Mouse (Mus musculus): ENCODE measurements around the gene Supt6. TPM values are rescaled to one million over a fixed set of nuclear protein-coding genes. Genes with fewer than 3 reads are reported as not detected.
A peak's percentile ranks its signal among the peaks of the same experiment; 100 is the strongest.

The Supt6 gene
- total and polyA plus RNA-seq, 3 experiments = 39.6 to 93.2 (median 59.8) TPM

GRCm38 (mm10) chr11:78245261-78245626 is 543 bp downstream of the Supt6 start:
- Histone ChIP-seq H3K4me1 (ENCODE audit: control insufficient read depth in 1 of 2, insufficient read depth in 2 of 2, low read length in 2 of 2) (peaks cover 14 to 18% of the 10 kb centered on the region in 2 experiments), H3K27me3 (ENCODE audit: control insufficient read depth in 1 of 2, insufficient read depth in 2 of 2, low read length in 2 of 2) (no peaks in the 10 kb centered on the region), H3K27ac (ENCODE audit: control insufficient read depth, low read depth, low read length) (peak overlapping the region; percentile 44), H3K9me3 (replicated peaks; ENCODE audit: insufficient read depth, low read length) (no peaks in the 10 kb centered on the region), H3K4me3 (ENCODE audit: control insufficient read depth in 1 of 2, insufficient read depth in 1 of 2, low read depth in 2 of 2, low read length in 2 of 2) (peak overlapping the region; percentile 83 to 90), H3K9ac (ENCODE audit: control insufficient read depth, low read depth, low read length, poor library complexity, severe bottlenecking) (peak overlapping the region; percentile 75), H3K79me2 (ENCODE audit: control insufficient read depth, insufficient read depth, low read length, poor library complexity) (peaks cover 76% of the 10 kb centered on the region), H3K36me3 (ENCODE audit: control insufficient read depth in 1 of 2, insufficient read depth in 2 of 2, low read length in 2 of 2) (peaks cover 3 to 34% of the 10 kb centered on the region in 2 experiments)
- DNase-seq (ENCODE audit: low read depth, low spot score) = no peak
- TF ChIP-seq MYC (IDR thresholded peaks at IDR 0.05; ENCODE audit: low read depth, low read length) (peak; percentile 64; the same call in 1 of the 2 replicates), TBP (IDR thresholded peaks at IDR 0.05; ENCODE audit: low read depth, low read length) (no peak), MAX (IDR thresholded peaks at IDR 0.05; ENCODE audit: low read length) (peak; percentile 17; the same call in 1 of the 2 replicates)

- H3K36me3 ChIP-seq (ENCODE audit: control insufficient read depth in 1 of 2, insufficient read depth in 2 of 2, low read length in 2 of 2) = peaks cover 15 to 17% of the 10 kb centered on the region in 2 experiments
These were observed 5.5 kb downstream of the Supt6 start for GRCm38 (mm10) chr11:78240193-78240857.

GRCm38 (mm10) chr11:78231518-78231917 is 14.3 kb downstream of the Supt6 start:
- Histone ChIP-seq H3K9me3 (replicated peaks; ENCODE audit: insufficient read depth, low read length) (no peaks in the 10 kb centered on the region), H3K9ac (ENCODE audit: control insufficient read depth, low read depth, low read length, poor library complexity, severe bottlenecking) (no peak overlapping the region), H3K79me2 (ENCODE audit: control insufficient read depth, insufficient read depth, low read length, poor library complexity) (peaks cover 9% of the 10 kb centered on the region), H3K27ac (ENCODE audit: control insufficient read depth, low read depth, low read length) (no peak overlapping the region), H3K4me3 (ENCODE audit: control insufficient read depth in 1 of 2, insufficient read depth in 1 of 2, low read depth in 2 of 2, low read length in 2 of 2) (no peak overlapping the region), H3K27me3 (ENCODE audit: control insufficient read depth in 1 of 2, insufficient read depth in 2 of 2, low read length in 2 of 2) (no peaks in the 10 kb centered on the region), H3K36me3 (ENCODE audit: control insufficient read depth in 1 of 2, insufficient read depth in 2 of 2, low read length in 2 of 2) (peaks cover 0 to 58% of the 10 kb centered on the region in 2 experiments; a peak in 2 of 4 replicates), H3K4me1 (ENCODE audit: control insufficient read depth in 1 of 2, insufficient read depth in 2 of 2, low read length in 2 of 2) (no peaks in the 10 kb centered on the region)
- TF ChIP-seq SIN3A (IDR thresholded peaks at IDR 0.05; ENCODE audit: low read length) = 0 out of 2 replicates have a peak, but pooled peaks have one; percentile 2
- TF ChIP-seq ZMIZ1 (IDR thresholded peaks at IDR 0.05; ENCODE audit: low read depth, low read length) = no peak
- peak; percentile 42 for DNase-seq (ENCODE audit: low read depth, low spot score)

More at GRCm38 (mm10) chr11:78240193-78240857, 5.5 kb downstream of the Supt6 start:
- no peak for DNase-seq (ENCODE audit: low read depth, low spot score)
- Histone ChIP-seq H3K4me3 (ENCODE audit: control insufficient read depth in 1 of 2, insufficient read depth in 1 of 2, low read depth in 2 of 2, low read length in 2 of 2) (no peak overlapping the region), H3K27ac (ENCODE audit: control insufficient read depth, low read depth, low read length) (no peak overlapping the region), H3K79me2 (ENCODE audit: control insufficient read depth, insufficient read depth, low read length, poor library complexity) (peaks cover 75% of the 10 kb centered on the region), H3K9ac (ENCODE audit: control insufficient read depth, low read depth, low read length, poor library complexity, severe bottlenecking) (no peak overlapping the region), H3K9me3 (replicated peaks; ENCODE audit: insufficient read depth, low read length) (no peaks in the 10 kb centered on the region), H3K4me1 (ENCODE audit: control insufficient read depth in 1 of 2, insufficient read depth in 2 of 2, low read length in 2 of 2) (peaks cover 0 to 6% of the 10 kb centered on the region in 2 experiments; a peak in 3 of 4 replicates), H3K27me3 (ENCODE audit: control insufficient read depth in 1 of 2, insufficient read depth in 2 of 2, low read length in 2 of 2) (no peaks in the 10 kb centered on the region)
- TF ChIP-seq MEF2A (IDR thresholded peaks at IDR 0.05; ENCODE audit: extremely low read depth, insufficient replicate concordance, low read depth, low read length, poor library complexity, severe bottlenecking) (no peak), MAZ (IDR thresholded peaks at IDR 0.05; ENCODE audit: low read depth, low read length) (no peak), MYB (IDR thresholded peaks at IDR 0.05; ENCODE audit: low read depth, low read length) (no peak), ETS1 (IDR thresholded peaks at IDR 0.05; ENCODE audit: low read depth, low read length) (no peak), GATA1 (IDR thresholded peaks at IDR 0.05; ENCODE audit: low read depth, low read length) (no peak), MXI1 (IDR thresholded peaks at IDR 0.05; ENCODE audit: low read depth, low read length) (no peak), KAT2A (conservative IDR thresholded peaks at IDR 0.05; ENCODE audit: low read depth, low read length) (no peak), HCFC1 (IDR thresholded peaks at IDR 0.05; ENCODE audit: low read depth, low read length) (no peak), E2F4 (IDR thresholded peaks at IDR 0.05; ENCODE audit: borderline replicate concordance, low read depth, low read length) (no peak), NRF1 (IDR thresholded peaks at IDR 0.05; ENCODE audit: insufficient read depth, low read depth, low read length, poor library complexity, severe bottlenecking) (no peak), ZKSCAN1 (IDR thresholded peaks at IDR 0.05; ENCODE audit: low read depth, low read length) (no peak), ZMIZ1 (IDR thresholded peaks at IDR 0.05; ENCODE audit: low read depth, low read length) (no peak), TBP (IDR thresholded peaks at IDR 0.05; ENCODE audit: low read depth, low read length) (no peak), CHD1 (IDR thresholded peaks at IDR 0.05; ENCODE audit: low read depth, low read length) (no peak), UBTF (IDR thresholded peaks at IDR 0.05; ENCODE audit: borderline replicate concordance, insufficient read depth, low read depth, low read length) (no peak)
